Mouse (Mus musculus) C2C12 (cell line): ENCODE measurements around the gene Zfp955a.
"Not testable (repeated sequence)": the region's sequence is repeated elsewhere in the genome, so short reads cannot be mapped to it uniquely, and the experiment has no call there.

Source experiments
- CTCF ChIP-seq: IDR thresholded peaks from one replicate; pipeline ENCODE4 v1.5.1; 2011; ENCODE audit not compliant: control insufficient read depth, insufficient read depth, insufficient read length
- MAX ChIP-seq: IDR thresholded peaks from one replicate; pipeline ENCODE4 v1.6.1; 2011; ENCODE audit warnings: mild to moderate bottlenecking, control low read depth

DNA sequence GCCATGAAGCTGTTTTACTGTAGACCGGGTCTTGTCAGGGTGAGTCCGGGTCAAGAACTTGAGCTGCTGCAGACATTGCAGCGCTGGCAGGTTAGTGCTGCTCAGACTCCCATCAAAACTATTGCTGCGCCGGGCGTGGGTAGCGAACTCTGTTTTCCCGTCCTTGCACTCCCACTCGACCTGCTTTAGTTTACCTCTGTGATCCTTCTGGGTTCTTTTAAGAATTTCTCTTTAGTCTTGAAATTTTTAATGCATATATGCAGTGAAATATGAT, 34.9 kb upstream of the Zfp955a start:
- not testable (repeated sequence) for TF ChIP-seq CTCF, MAX
